Mouse (Mus musculus) liver, embryonic 12.5 days (tissue): Measurements from ENCODE around the gene Slc12a9. TPM values are rescaled to one million over a fixed set of nuclear protein-coding genes. Genes with fewer than 3 reads are reported as not detected.

Experiments used
- ATAC-seq: fragments of 200-750 bp; cut with Nextera tagmentation; 2 replicates; pipeline ENCODE4 v1.8.0; 2017; ENCODE audit warnings: moderate number of reproducible peaks, mild to moderate bottlenecking, moderate library complexity
- H3K27ac ChIP-seq: fragments of 300-500 bp; sonication (generic); 2 replicates; pipeline ENCODE4 v1.5.1; 2016; ENCODE audit warnings: mild to moderate bottlenecking
- H3K27me3 ChIP-seq: fragments of 300-500 bp; sonication (generic); replicated peaks from 2 replicates; pipeline ENCODE4 v1.6.1; 2016; ENCODE audit warnings: mild to moderate bottlenecking, moderate library complexity
- H3K36me3 ChIP-seq: fragments of 300-500 bp; sonication (generic); 2 replicates; pipeline ENCODE4 v1.6.1; 2016; ENCODE audit warnings: mild to moderate bottlenecking, moderate library complexity
- H3K4me1 ChIP-seq: fragments of 300-500 bp; sonication (generic); 2 replicates; pipeline ENCODE4 v1.6.1; 2016
- H3K4me2 ChIP-seq: fragments of 300-500 bp; sonication (generic); 2 replicates; pipeline ENCODE4 v1.6.1; 2016; ENCODE audit warnings: mild to moderate bottlenecking, moderate library complexity
- H3K4me3 ChIP-seq: fragments of 300-500 bp; sonication (generic); 2 replicates; pipeline ENCODE4 v1.5.1; 2016; ENCODE audit warnings: mild to moderate bottlenecking, moderate library complexity
- H3K9ac ChIP-seq: fragments of 300-500 bp; sonication (generic); 2 replicates; pipeline ENCODE4 v1.6.1; 2016; ENCODE audit warnings: mild to moderate bottlenecking, moderate library complexity
- H3K9me3 ChIP-seq: fragments of 300-500 bp; sonication (generic); replicated peaks from 2 replicates; pipeline ENCODE4 v1.6.1; 2016; ENCODE audit warnings: mild to moderate bottlenecking, moderate library complexity
- WGBS: fragments of 180-500 bp; shearing (Covaris S2); methylation state at CpG from one replicate; pipeline ENCODE4 v1.1.7; 2016; ENCODE audit not compliant: insufficient replicate concordance; 5-methylcytosine and 5-hydroxymethylcytosine counted together
- microRNA-seq: library from miRNA; unstranded; fragments of <30 nt; microRNA quantifications from one replicate; pipeline ENCODE4, GENCODE M21; 2017
- polyA plus RNA-seq: library from polyadenylated mRNA; unstranded; fragments of >200 nt; fragmentation: Nextera tagmentation; extraction: Ambion mirVana; gene quantifications from 2 replicates; pipeline ENCODE4 v1.2.1, GENCODE M21; 2016

The Slc12a9 gene
- polyA plus RNA-seq, 1 experiment from 2014 or later = 5.0 TPM

GRCm38 (mm10) chr5:137277360-137278342 lies 55.7 kb downstream of the Slc12a9 start:
- Histone ChIP-seq H3K4me1 (no peaks in the 10 kb centered on the region), H3K9me3 (0 out of 2 replicates have a peak, but pooled peaks cover 5% of the 10 kb centered on the region), H3K9ac (no peak overlapping the region), H3K36me3 (no peaks in the 10 kb centered on the region), H3K27me3 (peaks cover 4% of the 10 kb centered on the region; the same call in 1 of the 2 replicates), H3K4me2 (no peak overlapping the region), H3K4me3 (no peak overlapping the region), H3K27ac (no peak overlapping the region)
- no peak for ATAC-seq
- 55% methylated on average over 18 of the region's 18 CpGs for WGBS

GRCm38 (mm10) chr5:137268131-137268910 lies 65.1 kb downstream of the Slc12a9 start:
- Histone ChIP-seq H3K4me1 (peaks cover 13% of the 10 kb centered on the region), H3K27ac (no peak overlapping the region), H3K4me3 (no peak overlapping the region), H3K27me3 (peaks cover 10% of the 10 kb centered on the region), H3K9ac (no peak overlapping the region), H3K36me3 (no peaks in the 10 kb centered on the region), H3K4me2 (no peak overlapping the region), H3K9me3 (no peaks in the 10 kb centered on the region)
- WGBS = 22% methylated on average over 17 of the region's 18 CpGs
- no peak for ATAC-seq

- Histone ChIP-seq H3K9ac (no peak overlapping the region), H3K4me3 (no peak overlapping the region), H3K27me3 (peaks cover 10% of the 10 kb centered on the region), H3K36me3 (no peaks in the 10 kb centered on the region), H3K4me1 (peaks cover 13% of the 10 kb centered on the region), H3K9me3 (no peaks in the 10 kb centered on the region), H3K4me2 (no peak overlapping the region), H3K27ac (no peak overlapping the region)
- ATAC-seq = no peak
- WGBS = 67% methylated on average over 11 of the region's 11 CpGs
These were observed 68.6 kb downstream of the Slc12a9 start for GRCm38 (mm10) chr5:137264787-137265186.

Small RNA genes within 50 kb of the gene (microRNA-seq; reads per million reads assigned to microRNA genes)
- gene Mir7036 (1.1 reads per million), gene Mir8116 (not detected)

Other genes with a start within 250 kb of the Slc12a9 start
- gene Trim56, start 217.4 kb downstream of the Slc12a9 start, polyA plus RNA-seq = 8.6 and 10.3 TPM in 2 replicates
- gene Muc3, start 184.3 kb downstream of the Slc12a9 start, polyA plus RNA-seq = not detected in 2 replicates
- gene Muc3a, start 121.2 kb downstream of the Slc12a9 start, polyA plus RNA-seq = 0.14 TPM in 1 of 2 replicates, not detected in the other
- 23.4 and 26.2 TPM in 2 replicates for gene Ache, start 46.1 kb downstream of the Slc12a9 start, polyA plus RNA-seq
- 11.9 and 12.5 TPM in 2 replicates for gene Ufsp1, start 39.0 kb downstream of the Slc12a9 start, polyA plus RNA-seq
- 125 and 128 TPM in 2 replicates for gene Srrt, start 25.9 kb downstream of the Slc12a9 start, polyA plus RNA-seq
- 16.8 and 18.7 TPM in 2 replicates for gene Trip6, start 19.2 kb downstream of the Slc12a9 start, polyA plus RNA-seq
- gene Ephb4, start 16.5 kb upstream of the Slc12a9 start, polyA plus RNA-seq = 14.2 and 15.7 TPM in 2 replicates
- gene Zan, start 143.5 kb upstream of the Slc12a9 start, polyA plus RNA-seq = 0.29 and 0.31 TPM in 2 replicates
- gene Pop7, start 168.9 kb upstream of the Slc12a9 start, polyA plus RNA-seq = 48.4 and 55.3 TPM in 2 replicates
- gene Gigyf1, start 185.0 kb upstream of the Slc12a9 start, polyA plus RNA-seq = 5.6 and 6.0 TPM in 2 replicates
- gene Epo, start 199.6 kb upstream of the Slc12a9 start, polyA plus RNA-seq = 1.7 and 2.3 TPM in 2 replicates
- gene Gnb2, start 199.9 kb upstream of the Slc12a9 start, polyA plus RNA-seq = 215 and 221 TPM in 2 replicates
- gene Actl6b, start 219.9 kb upstream of the Slc12a9 start, polyA plus RNA-seq = not detected in 2 replicates
- 51.0 and 53.9 TPM in 2 replicates for gene Tfr2, start 236.2 kb upstream of the Slc12a9 start, polyA plus RNA-seq